Mouse (Mus musculus) liver, adult 2 months (tissue): ENCODE measurements at regions not wholly inside any gene's neighbourhood (a gene's known extent, or its start where the extent isn't known, plus 50 kb on each side); places are given as distances from the start of the nearest gene placed in this dataset.

Source experiments
- CTCF ChIP-seq: fragments of 200-500 bp; IDR thresholded peaks from 2 replicates; pipeline ENCODE4 v1.5.1; 2011; ENCODE audit warnings: low read depth, low read length, control low read depth
- POLR2A ChIP-seq: fragments of 200-500 bp; IDR thresholded peaks from 2 replicates; pipeline ENCODE4 v1.6.1; 2011; ENCODE audit warnings: low read length, control low read depth; ENCODE audit not compliant: insufficient read depth; ENCODE audit errors: extremely low read depth

- TF ChIP-seq POLR2A (no peak), CTCF (no peak)
These were observed 130.9 kb upstream of the Ctnnb1 start for GRCm38 (mm10) chr9:120797996-120798663.
